Mouse (Mus musculus) midbrain, postnatal 0 days (tissue): ENCODE results near the gene Cilp. TPM values are rescaled to one million over a fixed set of nuclear protein-coding genes. Genes with fewer than 3 reads are reported as not detected.

Experiments used
- ATAC-seq: fragments of 200-750 bp; cut with Nextera tagmentation; 2 replicates; pipeline ENCODE4 v1.8.0; 2017; ENCODE audit warnings: moderate number of reproducible peaks, mild to moderate bottlenecking, moderate TSS enrichment, moderate library complexity; ENCODE audit not compliant: low FRiP score
- DNase-seq: peaks from one replicate; pipeline ENCODE4 v3.0.0-alpha.2; 2015; ENCODE audit warnings: low spot score
- H3K27ac ChIP-seq: fragments of 300-500 bp; sonication (generic); 2 replicates; pipeline ENCODE4 v1.5.1; 2014; ENCODE audit warnings: low read depth, mild to moderate bottlenecking, low read length, mixed read lengths
- H3K27me3 ChIP-seq: fragments of 300-500 bp; sonication (generic); 2 replicates; pipeline ENCODE4 v1.6.1; 2014; ENCODE audit warnings: low read length, control low read depth, mixed read lengths; ENCODE audit not compliant: insufficient read depth
- H3K36me3 ChIP-seq: fragments of 300-500 bp; sonication (generic); 2 replicates; pipeline ENCODE4 v1.6.1; 2014; ENCODE audit warnings: low read length, control low read depth, mixed read lengths; ENCODE audit not compliant: insufficient read depth
- H3K4me1 ChIP-seq: fragments of 300-500 bp; sonication (generic); 2 replicates; pipeline ENCODE4 v1.6.1; 2014; ENCODE audit warnings: mild to moderate bottlenecking, control low read depth, antibody characterized with exemption, low read length, mixed read lengths; ENCODE audit not compliant: insufficient read depth
- H3K4me2 ChIP-seq: fragments of 300-500 bp; sonication (generic); 2 replicates; pipeline ENCODE4 v1.6.1; 2014; ENCODE audit warnings: low read depth, mild to moderate bottlenecking, low read length, mixed read lengths; ENCODE audit not compliant: poor library complexity, severe bottlenecking
- H3K4me3 ChIP-seq: fragments of 300-500 bp; sonication (generic); 2 replicates; pipeline ENCODE4 v1.5.1; 2014; ENCODE audit warnings: low read depth, mild to moderate bottlenecking, low read length, moderate library complexity
- H3K9ac ChIP-seq: fragments of 300-500 bp; sonication (generic); replicated peaks from 2 replicates; pipeline ENCODE4 v1.6.1; 2014; ENCODE audit warnings: mild to moderate bottlenecking, low read length, moderate library complexity, mixed read lengths; ENCODE audit not compliant: poor library complexity, severe bottlenecking
- H3K9me3 ChIP-seq: fragments of 300-500 bp; sonication (generic); 2 replicates; pipeline ENCODE4 v1.6.1; 2016; ENCODE audit warnings: low read length, control low read depth
- CTCF ChIP-seq: IDR thresholded peaks from 2 replicates; pipeline ENCODE4 v1.5.1; 2016; ENCODE audit warnings: antibody characterized with exemption, mild to moderate bottlenecking
- WGBS: fragments of 180-500 bp; shearing (Covaris S2); extraction: QIAGEN DNeasy Blood & Tissue Kit; methylation state at CpG from one replicate; pipeline ENCODE4 v1.1.7; 2014; 5-methylcytosine and 5-hydroxymethylcytosine counted together
- polyA plus RNA-seq: library from polyadenylated mRNA; unstranded; fragments of >200 nt; fragmentation: Nextera tagmentation; extraction: Ambion mirVana; gene quantifications from 2 replicates; pipeline ENCODE4 v1.2.1, GENCODE M21; 2015
- total RNA-seq: library from RNA; depleted of rRNA; stranded (reverse); fragments of >200 nt; gene quantifications from 2 replicates; pipeline ENCODE4 v1.2.3, GENCODE M21; 2014

The Cilp gene
- total and polyA plus RNA-seq, 2 experiments from 2014 or later, result 0.15 to 0.60 TPM

DNA sequence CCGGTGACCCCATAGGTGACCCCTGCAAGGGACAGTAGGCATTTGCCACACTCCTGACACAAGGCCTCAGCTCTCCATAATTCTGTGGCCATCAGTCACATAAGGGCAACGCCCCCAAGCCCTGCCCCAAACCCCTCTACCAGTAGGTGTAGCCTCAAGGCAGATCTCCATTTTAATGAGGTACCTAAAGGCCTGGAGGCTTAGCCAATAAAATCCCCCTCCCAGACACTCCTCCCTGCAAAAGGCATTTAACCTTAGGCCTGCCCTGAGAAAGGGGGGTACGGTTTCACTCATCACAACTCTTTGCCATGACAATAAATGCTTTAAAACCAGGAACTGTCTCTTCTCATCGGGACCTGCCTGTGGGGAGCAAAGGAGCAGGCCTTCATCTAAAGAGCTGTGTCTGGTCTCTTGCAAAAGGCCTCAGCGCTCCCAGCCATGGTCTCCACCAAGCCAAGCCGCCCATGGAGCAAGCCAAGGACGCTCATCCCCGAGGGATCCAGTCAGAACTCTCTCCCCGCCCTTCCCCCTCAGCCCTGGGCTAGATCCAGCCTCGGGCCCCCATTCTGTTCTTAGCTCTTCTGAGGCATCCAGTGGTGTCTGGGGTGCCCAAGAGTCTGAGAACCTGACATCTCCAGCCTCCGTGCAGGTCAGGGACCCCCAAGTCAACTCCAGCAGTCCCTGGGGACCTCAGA, 8.9 kb upstream of the Cilp start:
- no peak overlapping the region for H3K4me3 ChIP-seq
- H3K36me3 ChIP-seq, result no peaks in the 10 kb centered on the region
- no peak for DNase-seq
- ATAC-seq, result no peak
- no peak overlapping the region for H3K27ac ChIP-seq
- 67% methylated on average over 11 of the region's 11 CpGs for WGBS
- H3K4me2 ChIP-seq, result no peak overlapping the region
- H3K27me3 ChIP-seq, result no peaks in the 10 kb centered on the region
- no peaks in the 10 kb centered on the region for H3K9me3 ChIP-seq
- no peak overlapping the region for H3K9ac ChIP-seq
- no peaks in the 10 kb centered on the region for H3K4me1 ChIP-seq
- no peak for TF ChIP-seq CTCF

GRCm38 (mm10) chr9:65257218-65257910, 7.6 kb upstream of the Cilp start:
- Histone ChIP-seq H3K9ac (no peak overlapping the region), H3K36me3 (no peaks in the 10 kb centered on the region), H3K9me3 (no peaks in the 10 kb centered on the region), H3K27me3 (no peaks in the 10 kb centered on the region), H3K4me3 (no peak overlapping the region), H3K4me2 (no peak overlapping the region), H3K27ac (no peak overlapping the region), H3K4me1 (no peaks in the 10 kb centered on the region)
- no peak for DNase-seq
- 62% methylated on average over 9 of the region's 9 CpGs for WGBS
- TF ChIP-seq CTCF, result no peak
- no peak for ATAC-seq

DNA sequence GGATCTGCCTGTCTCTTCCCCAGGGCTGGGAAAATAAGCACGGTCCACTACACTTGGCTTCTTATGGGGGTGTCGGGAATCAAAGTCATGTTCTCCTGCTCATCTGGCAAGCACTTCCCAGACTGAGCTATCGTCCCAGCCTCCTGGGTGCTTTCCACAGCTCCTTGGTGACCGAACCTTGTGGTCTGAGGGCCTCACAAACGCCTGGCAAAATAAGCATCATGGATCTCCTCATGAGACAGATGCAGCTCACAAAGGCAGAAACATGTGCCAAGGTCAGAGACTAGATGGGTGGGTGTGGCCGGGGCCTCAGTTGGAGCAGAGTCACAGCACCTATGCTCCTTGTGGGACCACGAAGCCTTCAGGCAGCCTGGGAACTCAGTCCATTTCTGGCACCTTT, 5.6 kb upstream of the Cilp start:
- H3K4me1 ChIP-seq, result no peaks in the 10 kb centered on the region
- H3K27ac ChIP-seq, result no peak overlapping the region
- no peaks in the 10 kb centered on the region for H3K27me3 ChIP-seq
- H3K9me3 ChIP-seq, result no peaks in the 10 kb centered on the region
- H3K4me2 ChIP-seq, result no peak overlapping the region
- H3K4me3 ChIP-seq, result no peak overlapping the region
- ATAC-seq (no peak), DNase-seq (no peak)
- TF ChIP-seq CTCF, result no peak
- no peaks in the 10 kb centered on the region for H3K36me3 ChIP-seq
- H3K9ac ChIP-seq, result no peak overlapping the region
- 74% methylated on average over 7 of the region's 7 CpGs for WGBS

DNA sequence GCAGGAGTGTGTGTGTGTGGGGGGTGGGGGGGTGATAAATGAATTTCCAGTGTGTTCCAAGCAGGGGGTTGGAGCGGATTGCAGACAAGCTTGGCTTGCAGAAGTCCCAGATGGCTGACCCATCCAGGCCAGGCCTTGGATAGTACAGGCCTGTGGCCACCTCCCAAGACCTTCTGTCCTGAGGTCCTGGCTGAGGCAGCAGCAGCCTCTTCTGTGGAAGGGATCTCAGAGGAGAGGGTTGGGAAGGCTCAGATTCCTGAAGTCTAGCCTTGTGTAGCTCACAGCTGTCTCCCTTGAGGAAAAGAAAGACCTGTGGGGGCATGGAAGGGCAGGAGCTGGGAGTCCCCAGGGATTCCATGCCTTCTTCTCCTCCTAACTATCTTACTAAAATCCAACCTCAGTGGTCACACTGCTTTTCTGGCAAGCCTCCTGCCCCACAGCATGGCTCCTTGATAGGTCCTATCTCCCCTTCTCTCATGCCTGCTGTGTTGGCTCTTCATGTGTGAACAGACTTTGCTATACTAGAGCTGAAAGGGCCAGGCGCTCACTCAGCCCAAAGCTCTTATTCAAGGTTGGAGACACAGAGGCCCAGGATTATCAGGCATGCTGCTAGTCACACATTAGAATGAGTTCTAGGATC, 3.3 kb upstream of the Cilp start:
- no peaks in the 10 kb centered on the region for H3K4me1 ChIP-seq
- no peak overlapping the region for H3K27ac ChIP-seq
- no peak overlapping the region for H3K4me3 ChIP-seq
- H3K4me2 ChIP-seq, result no peak overlapping the region
- ATAC-seq (no peak), DNase-seq (no peak)
- H3K27me3 ChIP-seq, result no peaks in the 10 kb centered on the region
- TF ChIP-seq CTCF, result no peak
- H3K9me3 ChIP-seq, result no peaks in the 10 kb centered on the region
- WGBS, result 87% methylated on average over 2 of the region's 2 CpGs
- H3K36me3 ChIP-seq, result no peaks in the 10 kb centered on the region
- no peak overlapping the region for H3K9ac ChIP-seq

DNA sequence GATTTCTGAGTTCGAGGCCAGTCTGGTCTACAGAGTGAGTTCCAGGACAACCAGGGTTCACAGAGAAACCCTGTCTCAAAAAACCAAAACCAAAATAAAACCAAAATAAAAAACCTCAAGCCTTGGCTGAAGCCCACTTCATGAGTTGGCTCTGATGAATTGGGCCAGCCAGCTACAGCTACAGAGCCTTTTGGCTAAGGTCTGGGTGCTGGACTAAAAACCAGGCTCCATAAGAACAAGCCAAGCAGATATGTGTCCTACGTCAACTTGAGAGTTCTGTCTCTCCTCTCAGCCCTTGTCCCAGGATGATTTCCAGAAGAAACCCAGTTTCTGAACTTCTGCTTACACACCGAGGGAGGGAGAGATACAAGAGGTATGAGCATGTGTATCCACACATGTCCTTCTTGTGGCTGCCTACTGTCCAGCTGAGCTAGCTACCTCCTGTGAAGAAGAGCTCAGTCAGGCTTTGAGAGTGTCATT, 2.3 kb upstream of the Cilp start:
- 93% methylated on average over 3 of the region's 3 CpGs for WGBS
- DNase-seq (no peak), ATAC-seq (no peak)
- Histone ChIP-seq H3K27me3 (no peaks in the 10 kb centered on the region), H3K9ac (no peak overlapping the region), H3K27ac (no peak overlapping the region), H3K9me3 (no peaks in the 10 kb centered on the region), H3K4me2 (no peak overlapping the region), H3K4me1 (0 out of 2 replicates have a peak, but pooled peaks cover 4% of the 10 kb centered on the region), H3K4me3 (no peak overlapping the region), H3K36me3 (no peaks in the 10 kb centered on the region)
- no peak for TF ChIP-seq CTCF
